Mouse (Mus musculus) brain, adult 2 months (tissue): ENCODE measurements at regions not wholly inside any gene's neighbourhood (a gene's known extent, or its start where the extent isn't known, plus 50 kb on each side); places are given as distances from the start of the nearest gene placed in this dataset.
"Not testable (repeated sequence)": the region's sequence is repeated elsewhere in the genome, so short reads cannot be mapped to it uniquely, and the experiment has no call there.

ENCODE experiments used
- DNase-seq: peaks from one replicate; pipeline ENCODE4 v3.0.0; 2011; ENCODE audit warnings: low read depth, low spot score

GRCm38 (mm10) chr14:112218476-112218875, 543.6 kb downstream of the Slitrk5 start:
- not testable (repeated sequence) for DNase-seq

DNA sequence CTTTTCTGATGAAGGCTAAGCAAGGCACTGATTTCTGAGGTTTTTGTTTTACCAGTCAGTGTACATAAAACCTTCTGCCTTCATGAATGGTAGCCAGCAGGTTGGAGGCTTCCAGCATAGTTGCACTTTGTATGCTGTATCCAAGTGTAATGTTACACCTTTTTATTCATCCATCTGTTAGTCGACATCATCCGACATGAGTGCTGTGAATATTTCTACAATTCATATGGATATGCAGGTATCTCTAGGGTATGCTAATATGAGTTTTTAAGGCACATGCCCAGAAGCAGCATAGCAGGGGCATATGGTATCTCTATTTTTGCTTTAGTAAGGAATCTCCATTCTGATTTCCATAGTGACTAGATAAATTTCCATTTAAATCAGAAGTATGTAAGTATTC, 555.6 kb downstream of the Slitrk5 start:
- DNase-seq, result peak; percentile 20

GRCm38 (mm10) chr14:112239529-112239928, 564.6 kb downstream of the Slitrk5 start:
- peak; percentile 5 for DNase-seq

- peak; percentile 29 for DNase-seq
Measured at GRCm38 (mm10) chr14:112248165-112248564, 573.3 kb downstream of the Slitrk5 start.

DNA sequence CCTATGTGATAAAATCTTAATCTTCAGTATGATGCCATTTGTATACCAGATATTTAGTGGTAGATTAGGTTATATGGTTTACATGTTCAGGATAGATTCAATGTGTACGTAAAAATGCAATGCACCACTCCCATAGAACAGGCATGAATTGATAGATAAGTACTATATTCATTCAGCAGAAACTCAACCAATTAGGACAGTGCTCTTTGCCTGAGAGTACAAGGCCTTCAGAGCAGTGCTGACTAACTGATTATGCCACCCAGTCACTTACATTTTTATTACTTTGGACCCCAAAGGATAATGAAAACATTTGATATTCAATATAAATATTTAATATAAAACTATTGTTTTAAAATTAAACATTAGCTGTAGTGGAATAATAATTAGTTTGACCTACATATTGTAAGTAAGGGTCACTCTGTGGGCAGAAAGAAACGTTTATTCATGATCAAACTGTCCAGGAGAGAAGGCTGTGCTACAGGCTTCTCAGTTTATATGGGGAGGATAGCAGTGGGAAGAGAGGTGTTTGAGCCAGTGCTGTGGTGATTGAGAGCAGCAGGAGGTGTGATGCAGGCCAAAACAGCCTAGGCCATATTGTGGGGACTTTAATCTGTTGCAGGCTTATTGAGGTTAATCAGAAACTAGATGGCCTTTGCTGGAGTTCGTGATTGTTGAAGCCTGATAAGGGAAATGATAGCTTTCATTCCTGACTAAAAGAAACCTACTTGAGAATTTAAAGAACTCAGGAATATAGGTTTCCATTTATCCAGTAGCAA, 623.3 kb downstream of the Slitrk5 start:
- no peak for DNase-seq

GRCm38 (mm10) chr14:112325602-112326001, 650.7 kb downstream of the Slitrk5 start:
- no peak for DNase-seq
